Mouse (Mus musculus): Measurements from ENCODE around the gene Mpdz.

- TF ChIP-seq CTCF (IDR thresholded peaks at IDR 0.05) (no peak), POLR2A (IDR thresholded peaks at IDR 0.05; ENCODE audit: insufficient read depth, low read depth, low read length) (no peak), EP300 (IDR thresholded peaks at IDR 0.05; ENCODE audit: insufficient read depth, low read depth, low read length) (no peak)
These were observed 109.0 kb downstream of the Mpdz start for GRCm38 (mm10) chr4:81333628-81333991.

Measured in heart, adult 2 months (tissue).